Mouse (Mus musculus) megakaryocyte, adult 5-6 weeks (primary cell): ENCODE measurements around the gene Lamc2. TPM values are rescaled to one million over a fixed set of nuclear protein-coding genes. Genes with fewer than 3 reads are reported as not detected.

Experiments used
- ATAC-seq: 2 replicates; pipeline ENCODE4 v1.8.0; 2016; ENCODE audit warnings: mild to moderate bottlenecking, inconsistent platforms; ENCODE audit not compliant: poor library complexity, severe bottlenecking
- total RNA-seq, 2 experiments: library from RNA; stranded (forward) in 1 of 2; stranded (reverse) in 1 of 2; fragments of 153-499, 151-499 nt in 1 of 2; fragments of 221-1000, 200-1000 nt in 1 of 2; gene quantifications; 2 replicates each; pipeline versions ENCODE4 v1.2.3 to v1.2.4; 2015 to 2017

Gene Lamc2
- total RNA-seq, 2 experiments from 2014 or later: not detected

DNA sequence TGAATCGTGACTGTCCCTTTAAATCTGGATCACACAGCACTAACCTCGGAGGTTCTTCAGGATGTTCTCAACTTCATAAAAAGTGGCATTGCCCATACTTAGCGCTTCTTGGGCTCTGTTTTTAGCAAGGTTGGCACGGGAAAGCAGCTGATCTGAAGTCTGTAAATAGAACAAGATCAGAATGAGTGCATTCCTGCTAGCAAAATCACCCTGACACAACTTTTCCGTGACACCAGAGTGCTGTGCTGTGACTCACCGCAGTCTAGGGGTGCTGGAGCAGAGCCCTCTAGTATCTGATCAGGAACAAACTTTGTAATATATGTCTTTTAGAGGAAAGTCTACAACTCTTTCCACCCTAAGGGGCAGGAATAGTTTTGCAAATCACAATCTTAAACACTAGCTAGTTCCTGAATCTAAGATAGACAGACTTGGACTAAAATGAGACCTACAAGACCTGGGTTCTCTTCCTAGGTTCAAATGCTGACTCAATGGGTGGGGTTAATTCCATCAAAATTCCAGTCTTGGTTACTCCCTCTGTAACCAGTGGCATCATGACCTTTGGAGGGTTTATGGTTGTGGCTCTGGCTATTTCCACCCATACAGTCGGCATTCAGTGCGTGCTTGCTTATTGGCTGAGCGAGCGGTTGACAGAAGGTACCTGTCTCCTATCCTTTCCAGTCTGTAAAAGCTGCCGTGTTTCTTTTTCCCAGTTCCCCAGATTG, 56.1 kb downstream of the Lamc2 start:
- no peak for ATAC-seq

DNA sequence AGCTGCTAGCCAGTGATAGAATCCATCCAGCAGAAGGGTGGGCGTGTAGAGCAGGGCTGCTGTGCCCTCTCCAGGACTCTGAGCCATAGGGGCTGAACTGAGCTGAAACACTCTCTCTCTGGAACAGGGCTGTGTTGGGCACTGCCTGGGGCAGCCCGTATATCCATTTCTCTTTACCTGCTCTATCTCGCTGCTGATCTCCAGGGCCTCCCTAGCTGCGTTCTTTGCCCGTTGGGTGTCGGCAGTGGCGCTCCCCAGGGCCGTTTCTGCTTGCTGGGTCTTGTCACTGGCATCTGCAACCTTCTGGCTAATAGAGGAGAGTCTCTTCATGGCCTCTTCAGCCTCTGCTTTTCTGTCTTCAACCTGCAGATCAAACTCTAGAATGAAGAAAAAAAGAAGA, 57.5 kb downstream of the Lamc2 start:
- ATAC-seq: no peak

DNA sequence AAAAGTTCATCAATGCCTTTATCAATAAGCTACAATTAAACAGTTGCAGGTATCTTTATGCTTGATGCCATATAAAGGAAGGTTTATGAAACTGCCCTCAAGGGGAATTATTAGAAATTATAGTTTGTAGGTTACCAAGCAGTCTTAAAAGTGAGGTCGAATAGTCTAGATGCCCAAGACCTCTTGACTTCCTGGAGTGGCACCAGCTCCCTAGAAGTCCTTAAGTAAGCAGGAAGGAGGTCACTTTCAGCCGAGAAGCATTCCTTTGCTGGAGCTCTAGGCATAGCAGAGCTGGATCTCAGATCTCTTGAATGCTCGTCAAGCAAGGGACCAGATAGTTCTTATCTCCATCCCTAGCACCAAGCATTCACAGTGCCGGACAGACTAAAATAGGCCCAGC, 58.6 kb downstream of the Lamc2 start:
- no peak for ATAC-seq

DNA sequence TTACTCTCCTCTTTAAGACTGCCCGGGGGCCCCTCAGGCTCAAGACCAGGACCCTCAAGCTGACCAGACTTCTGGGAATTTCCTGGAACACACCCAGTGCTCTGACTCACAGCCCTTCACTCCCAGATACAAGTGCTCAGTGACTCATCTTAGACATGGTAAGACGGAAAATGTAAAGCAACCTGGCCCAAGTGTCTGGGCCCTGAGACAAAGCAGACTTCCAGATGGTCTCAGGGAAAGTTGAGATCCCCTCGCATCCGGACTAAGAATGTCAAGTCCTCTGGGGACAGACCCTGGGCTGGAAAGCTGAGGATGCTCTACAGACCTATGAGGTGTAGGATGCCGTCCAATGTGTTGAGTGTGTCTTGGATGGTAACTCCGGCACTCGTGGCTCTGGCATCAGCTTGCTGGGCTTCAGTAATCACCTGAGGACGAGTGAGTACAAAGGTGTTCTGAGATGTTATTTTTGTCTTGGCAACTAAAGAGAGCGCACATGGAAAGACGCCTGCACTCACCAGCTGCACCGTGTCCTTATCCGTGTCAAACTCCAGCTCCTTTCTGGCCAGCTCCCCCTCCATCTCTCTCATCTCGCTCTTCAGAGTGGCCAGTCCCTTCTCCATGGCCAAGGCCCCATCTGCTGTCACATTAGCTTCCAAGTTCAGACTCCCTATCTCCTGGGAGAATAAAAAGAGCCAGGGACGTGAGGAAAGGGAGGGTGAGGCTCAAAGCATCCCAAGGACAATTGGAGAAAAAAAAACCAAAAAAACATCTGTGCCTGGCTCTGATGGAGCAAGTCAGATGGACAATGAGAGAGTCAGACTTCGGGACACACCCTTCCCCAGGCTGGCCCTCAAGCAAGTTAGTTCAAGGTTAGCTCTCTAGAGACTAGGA, 59.5 kb downstream of the Lamc2 start:
- no peak for ATAC-seq

DNA sequence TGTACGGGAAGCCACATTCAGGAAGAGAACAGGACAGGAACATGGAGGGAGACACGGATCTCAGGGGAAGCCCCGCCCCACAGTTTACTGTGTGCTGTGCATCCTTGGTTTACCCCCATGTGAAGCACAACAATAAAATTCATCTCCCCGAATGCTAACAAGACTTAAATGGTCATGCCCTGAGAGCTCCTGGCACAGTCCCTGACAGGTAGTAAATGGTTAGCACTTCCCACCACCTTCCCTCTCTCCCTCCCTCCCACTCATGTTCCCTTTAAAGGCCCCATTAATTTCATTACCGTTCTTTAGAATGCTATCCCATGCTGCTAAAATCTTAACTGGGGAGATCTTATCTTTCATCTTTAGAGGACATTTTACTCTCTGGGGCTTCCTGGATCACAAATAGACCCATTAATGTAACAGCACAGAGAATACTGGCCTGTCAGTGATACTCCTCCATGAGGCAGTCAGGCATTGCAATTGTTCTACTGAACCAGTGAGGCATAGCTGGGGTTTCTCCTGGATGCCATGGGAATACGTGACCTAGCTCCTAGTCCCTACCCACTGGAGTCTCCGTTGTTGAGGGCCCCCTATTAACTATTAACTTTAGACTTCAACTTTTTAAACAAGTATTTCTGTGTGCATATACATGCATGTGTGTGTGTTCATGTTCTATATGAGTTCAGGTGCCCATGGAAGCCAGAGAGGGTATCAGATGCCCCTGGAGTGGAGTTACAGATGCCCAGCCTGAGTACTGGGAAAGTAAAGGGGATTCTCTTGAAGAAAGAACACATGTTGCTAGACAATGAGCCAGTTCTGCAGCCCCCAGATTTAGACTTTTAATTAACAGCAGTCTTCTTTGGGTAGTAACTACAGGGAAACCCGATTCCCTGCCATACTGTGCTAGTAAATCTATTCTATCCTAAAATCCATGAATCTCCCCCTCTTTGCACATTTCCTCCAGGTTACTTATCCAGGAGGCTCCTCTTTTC, 60.7 kb downstream of the Lamc2 start:
- no peak for ATAC-seq

DNA sequence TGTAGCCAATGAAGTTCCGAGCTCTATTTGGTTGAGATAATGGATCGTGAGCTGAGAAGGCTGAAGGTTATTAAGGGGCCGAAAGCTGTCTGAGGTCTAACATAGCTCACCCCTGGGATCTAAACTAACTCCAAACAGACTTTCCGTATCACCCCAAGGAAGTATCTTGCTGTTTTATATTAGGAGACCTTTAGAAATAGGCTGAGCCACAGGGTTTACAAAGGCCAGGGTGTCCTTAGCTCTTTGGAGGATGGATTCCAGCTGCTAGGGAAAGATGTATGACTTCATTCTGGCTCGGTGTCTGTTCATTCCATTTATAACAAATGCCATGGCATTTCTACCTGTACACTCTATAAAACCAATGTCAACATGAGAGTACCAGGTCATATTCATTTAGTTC, 61.7 kb downstream of the Lamc2 start:
- no peak for ATAC-seq

DNA sequence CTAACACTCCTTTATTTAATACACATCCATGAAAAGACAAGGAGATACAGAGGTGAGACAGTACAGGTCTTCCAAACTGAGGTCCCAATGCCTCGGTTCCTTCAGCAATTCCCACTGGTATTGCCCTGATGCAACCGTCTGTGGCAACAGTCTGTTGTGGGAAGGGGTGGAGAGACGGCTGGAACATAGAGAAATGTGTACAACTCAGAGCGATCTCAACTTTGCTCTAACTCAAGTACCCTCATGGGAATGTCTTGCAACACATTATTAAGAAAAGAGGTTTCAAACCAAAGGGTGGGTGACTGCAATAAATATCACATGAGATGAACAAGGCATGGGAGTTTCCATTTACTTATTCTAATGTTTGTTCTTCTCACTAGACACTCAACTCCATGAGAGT, 63.5 kb downstream of the Lamc2 start:
- no peak for ATAC-seq

DNA sequence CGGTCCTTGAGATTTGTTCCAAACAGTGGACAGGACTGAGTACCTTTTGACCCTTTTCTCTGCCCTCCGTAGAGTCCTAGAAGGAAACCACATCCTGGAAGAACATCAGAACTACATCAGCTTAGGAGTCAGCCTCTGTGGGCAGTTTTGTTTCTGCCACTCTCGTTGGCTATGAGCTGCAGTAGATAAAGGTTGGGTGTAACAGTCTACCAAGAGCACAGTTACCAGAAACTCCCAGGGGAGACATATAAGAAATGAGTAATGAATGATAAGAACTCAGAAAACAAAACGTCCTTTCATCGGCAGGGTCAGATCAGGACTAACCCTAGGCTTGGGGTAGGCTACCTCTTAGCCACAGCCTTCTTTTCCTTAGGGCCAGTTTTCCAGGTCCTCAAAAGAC, 64.9 kb downstream of the Lamc2 start:
- ATAC-seq: no peak

DNA sequence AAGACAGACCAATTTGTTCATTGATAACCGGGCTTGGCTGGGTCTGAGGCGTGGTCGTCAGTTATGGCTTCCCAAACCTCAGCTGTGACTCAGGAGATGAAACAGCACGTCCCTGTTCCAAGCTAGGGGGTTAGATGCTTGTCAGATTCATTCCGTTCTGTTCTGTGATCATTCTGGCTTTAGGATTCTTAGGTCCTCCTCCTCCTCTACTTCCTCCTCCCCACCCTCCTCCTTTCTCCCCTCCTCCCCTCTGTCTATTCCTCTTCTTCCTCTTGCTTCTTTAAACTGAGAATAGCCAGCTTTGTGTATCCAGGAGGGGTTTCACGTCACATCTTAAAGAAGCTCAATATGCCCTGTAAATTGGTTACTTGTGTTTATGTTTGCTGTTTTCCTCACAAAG, 65.7 kb downstream of the Lamc2 start:
- no peak for ATAC-seq

DNA sequence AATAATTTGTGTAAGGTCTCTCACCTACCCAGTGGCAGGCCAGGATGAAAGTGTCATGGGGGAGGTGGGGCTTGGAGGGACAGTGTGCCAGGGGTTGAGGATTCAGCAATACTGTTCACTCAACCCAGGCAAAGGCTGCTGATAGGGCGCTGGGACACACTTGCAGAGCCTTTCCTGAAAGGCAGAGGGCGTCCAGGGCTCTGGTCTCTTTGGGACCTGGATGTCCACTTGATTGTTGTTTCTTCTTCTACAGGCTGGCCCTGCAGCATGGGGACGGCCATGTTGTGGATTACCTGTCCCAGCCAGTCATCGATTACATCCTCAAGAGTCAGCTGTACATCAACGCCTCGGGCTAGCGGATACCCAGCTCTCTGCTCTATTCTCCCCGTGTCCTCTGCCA, 70.9 kb downstream of the Lamc2 start:
- ATAC-seq: no peak

DNA sequence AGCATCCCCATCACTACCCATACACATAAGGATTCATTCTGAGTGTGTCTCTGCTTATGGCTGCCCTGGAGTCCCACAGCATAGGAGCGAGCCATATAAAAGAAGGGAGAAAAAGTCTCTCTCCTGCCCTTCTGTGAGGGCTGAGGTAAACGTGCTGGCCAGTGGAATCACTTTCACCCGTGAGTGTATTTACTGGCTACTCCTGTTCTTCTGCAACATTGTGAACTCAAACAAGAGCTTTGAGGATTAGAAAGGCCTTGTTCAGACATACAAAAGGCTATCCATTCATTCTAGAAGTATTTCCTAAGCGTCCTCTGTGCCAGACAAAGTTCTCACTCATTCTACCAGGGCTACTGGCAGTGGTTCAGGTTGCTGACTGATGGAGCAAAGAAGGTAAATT, 74.7 kb downstream of the Lamc2 start:
- ATAC-seq: no peak

DNA sequence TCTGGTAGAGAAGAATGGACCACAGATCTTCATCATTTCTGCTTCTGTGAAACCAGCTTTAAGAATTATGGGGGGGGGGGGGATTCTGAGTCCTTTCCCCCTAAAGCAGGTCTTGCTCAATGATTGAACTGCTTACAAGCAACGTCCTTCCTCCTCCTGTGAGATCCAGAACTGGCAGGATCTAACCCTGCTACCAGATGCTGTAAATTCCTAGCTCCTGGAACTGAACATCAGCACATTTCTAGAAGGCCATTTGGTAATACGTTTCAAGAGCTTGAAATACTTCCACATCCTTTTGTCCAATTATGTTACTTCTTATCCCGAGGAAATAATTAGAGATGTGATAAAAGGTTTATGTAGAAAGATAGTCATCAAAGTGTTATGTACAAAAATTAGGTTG, 76.4 kb downstream of the Lamc2 start:
- ATAC-seq: no peak

DNA sequence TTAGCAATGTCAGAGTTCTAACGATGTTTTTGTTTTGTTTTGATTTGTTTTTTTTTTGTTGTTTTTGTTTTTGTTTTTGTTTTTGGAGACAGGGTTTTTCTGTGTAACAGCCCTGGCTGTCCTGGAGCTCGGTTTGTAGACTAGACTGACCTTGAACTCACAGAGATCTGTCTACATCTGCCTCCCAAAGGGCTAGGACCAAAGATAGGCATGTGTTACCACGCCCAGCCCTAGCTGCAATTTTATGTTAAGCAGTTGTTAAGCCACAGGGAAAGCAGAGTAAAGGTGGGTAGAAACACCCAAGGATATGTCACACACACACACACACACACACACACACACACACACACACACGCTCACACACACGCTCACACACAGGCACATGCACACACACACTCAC, 76.9 kb downstream of the Lamc2 start:
- no peak for ATAC-seq

DNA sequence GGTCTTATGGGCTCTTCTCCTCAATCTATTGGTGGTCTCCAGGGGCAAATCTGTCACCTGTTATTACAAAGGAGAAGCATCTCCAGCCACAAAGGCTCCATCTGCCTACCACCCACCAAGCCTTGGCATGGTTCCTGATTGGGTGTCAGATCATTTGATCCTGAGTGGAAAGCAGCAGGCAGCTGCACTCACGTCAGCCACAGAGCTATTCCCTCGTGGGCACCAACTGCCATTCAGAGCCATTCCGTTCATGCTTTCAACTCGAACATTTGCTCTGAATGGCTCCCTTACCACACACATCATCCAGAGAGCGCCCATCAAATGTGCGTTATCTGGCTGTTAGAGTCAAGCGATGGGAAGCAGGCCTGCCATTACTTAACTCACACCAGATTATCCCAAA, 78.4 kb downstream of the Lamc2 start:
- no peak for ATAC-seq

DNA sequence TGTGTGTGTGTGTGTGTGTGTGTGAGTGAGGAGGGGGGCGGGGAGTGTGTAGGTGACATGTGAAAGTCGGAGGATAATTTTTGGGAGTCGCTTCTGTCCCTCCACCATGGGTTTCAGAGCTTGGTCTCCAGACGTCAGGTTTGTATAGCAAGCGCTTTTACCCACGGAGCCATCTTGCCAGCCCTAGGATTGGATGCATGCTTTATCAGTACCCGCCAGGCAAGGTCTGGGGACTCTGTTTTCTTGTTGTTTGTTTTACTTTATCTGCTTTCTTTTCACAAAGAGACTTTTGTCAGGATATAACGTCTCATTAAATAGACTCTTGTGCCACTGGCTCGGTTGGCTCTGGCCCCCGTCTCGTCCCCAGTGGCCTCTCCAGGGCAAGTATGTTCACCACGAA, 81.4 kb downstream of the Lamc2 start:
- no peak for ATAC-seq

DNA sequence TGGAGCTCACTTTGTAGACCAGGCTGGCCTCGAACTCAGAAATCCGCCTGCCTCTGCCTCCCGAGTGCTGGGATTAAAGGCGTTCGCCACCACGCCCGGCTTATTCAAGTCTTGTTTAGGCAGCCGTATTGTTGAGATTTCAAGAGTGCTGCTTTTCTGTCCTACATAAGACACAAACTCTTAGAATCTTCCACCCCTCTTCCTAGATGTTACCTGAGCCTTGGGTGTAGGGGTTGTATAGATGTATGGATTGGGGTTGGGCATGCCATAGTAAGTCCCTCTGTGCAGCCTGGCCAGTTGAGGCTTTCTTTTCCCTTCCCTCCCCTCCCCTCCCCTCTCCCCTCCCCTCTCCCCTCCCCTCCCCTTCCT, 83.1 kb downstream of the Lamc2 start:
- no peak for ATAC-seq

DNA sequence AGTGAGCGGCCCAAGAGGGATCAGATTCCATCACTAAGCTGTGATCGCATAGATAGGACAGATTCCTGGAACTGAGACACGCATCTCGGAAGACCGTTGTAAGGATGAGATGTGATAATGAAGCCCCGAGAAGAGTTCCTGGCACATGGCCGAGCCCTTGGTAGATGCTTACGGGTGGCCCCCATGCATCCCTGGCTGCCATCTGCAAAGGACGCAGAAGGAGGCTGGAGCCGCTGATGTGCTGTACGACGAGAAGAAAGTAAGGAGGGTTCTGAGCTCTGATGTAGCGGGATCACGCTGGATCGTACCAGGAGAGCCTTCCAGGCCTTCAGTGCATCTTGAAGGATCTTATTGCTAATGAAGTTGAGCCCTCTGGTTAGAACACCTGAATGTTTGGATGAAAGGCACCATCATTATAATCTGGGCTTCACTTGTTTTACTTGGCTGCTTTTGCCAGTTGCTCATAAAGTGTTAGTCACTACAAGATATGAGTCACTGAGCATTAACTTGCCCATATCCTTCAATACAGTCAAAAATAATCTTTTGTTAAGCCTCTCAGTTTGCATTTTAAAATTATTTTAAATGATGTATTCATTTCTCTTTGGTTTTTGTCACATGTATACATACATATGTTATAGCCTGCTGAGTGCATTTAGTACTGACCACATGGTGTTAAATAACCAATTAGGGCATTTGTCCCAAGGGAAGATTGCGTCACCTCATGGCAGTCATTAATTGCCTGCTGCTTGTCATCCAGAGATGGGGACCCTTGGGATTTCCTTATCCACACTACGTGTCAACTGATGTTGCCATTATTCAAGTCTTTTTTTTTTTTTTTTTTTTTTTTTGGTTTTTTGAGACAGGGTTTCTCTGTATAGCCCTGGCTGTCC, 83.7 kb downstream of the Lamc2 start:
- no peak for ATAC-seq

DNA sequence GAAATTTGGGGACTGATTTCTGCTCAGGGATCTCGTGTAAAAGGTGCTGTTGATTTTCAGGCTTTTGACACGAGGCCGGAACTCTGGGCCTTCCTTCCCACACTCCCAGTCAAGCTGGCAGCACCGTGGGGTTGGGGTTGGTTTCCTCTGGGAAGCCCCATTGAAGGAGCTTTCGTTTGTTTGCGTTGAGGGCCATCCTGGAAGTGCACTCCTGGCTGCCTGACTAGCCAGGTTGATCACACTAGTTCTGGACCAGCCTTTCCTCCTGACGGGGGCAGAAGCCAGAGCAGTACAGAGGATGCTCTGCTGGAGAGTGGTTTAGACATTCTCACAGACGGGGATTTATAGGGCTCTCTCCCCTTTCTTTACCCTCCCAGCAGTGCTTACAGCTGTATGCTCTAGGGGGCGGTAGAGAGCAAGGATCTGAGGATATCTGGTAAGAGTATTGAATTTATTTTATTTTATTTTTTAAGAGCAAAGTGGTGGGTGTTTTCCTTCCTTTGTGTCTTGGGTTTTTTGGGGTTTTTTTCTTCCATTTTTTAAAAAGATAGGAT, 84.8 kb downstream of the Lamc2 start:
- peak; percentile 47; the same call in 1 of the 2 replicates for ATAC-seq

DNA sequence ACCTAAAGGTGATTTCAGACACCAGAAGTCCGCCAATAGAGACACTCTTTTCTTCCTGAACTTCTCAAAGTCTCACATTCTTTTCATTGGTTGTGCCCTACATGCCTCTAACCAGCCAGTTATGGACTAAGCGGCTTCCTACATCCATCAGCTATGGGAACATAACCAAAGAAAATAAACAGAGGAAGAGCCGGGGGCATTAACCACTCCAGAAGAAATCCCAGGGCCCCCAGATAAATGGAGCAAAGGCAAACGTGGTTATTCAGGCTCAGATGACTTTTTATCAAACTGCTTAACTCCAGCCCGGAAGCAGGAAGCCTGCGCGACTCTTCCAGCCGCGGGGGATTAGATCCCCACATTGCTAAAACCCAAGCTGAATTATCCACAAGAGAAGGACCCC, 85.3 kb downstream of the Lamc2 start:
- ATAC-seq: no peak

DNA sequence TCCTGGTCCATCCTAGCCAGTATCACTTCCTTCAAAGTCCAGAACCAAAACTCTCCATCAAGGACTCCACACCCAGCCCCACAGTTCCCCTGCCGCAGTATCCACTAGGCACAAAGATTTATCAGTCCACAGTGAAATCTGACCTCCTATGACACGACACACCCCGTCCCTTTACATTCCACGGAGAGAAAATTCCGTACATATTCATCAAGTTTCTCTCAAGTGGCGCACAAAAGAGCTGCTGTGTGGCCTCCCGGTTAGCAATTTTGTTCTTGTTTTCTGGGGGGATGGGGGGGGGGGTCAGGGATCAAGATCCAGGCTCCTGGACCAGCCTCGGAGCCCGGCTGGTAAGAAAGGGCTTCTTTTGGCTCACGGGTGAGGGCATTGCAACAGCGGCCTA, 87.7 kb downstream of the Lamc2 start:
- no peak for ATAC-seq
